Mouse (Mus musculus) urinary bladder, postnatal 4 days (tissue): ENCODE results near the gene Defb28.

Experiments used
- DNase-seq, 2 experiments: peaks; one replicate each; pipeline ENCODE4 v3.0.0; 2021 to 2022; ENCODE audit warnings: low spot score in 2 of 2

The Defb28 gene

GRCm38 (mm10) chr2:152569038-152569437 lies 51.0 kb downstream of the Defb28 start, which contains the start of gene Gm17416:
Gene Gm17416, plus strand, starts transcription at chr2:152569338.
- no peak for DNase-seq

DNA sequence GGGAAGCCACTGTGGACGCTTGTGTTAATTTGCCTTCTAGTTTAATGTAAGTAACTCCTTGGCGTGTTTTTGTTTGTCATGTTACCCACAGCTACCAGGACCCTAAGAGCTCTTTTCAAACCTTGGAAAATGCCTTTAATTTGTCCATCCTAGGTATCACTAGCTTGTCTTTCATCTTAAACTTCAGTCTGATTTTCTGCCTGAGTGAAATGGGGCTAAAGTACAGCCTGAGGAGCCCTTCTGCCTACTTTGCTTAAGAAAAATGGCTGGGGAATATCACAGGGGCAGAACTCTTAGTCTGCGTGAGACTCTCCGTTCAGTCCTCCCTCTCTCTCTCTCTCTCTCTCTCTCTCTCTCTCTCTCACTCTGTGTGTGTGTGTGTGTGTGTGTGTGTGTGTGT lies 51.8 kb downstream of the Defb28 start:
- DNase-seq: no peak

DNA sequence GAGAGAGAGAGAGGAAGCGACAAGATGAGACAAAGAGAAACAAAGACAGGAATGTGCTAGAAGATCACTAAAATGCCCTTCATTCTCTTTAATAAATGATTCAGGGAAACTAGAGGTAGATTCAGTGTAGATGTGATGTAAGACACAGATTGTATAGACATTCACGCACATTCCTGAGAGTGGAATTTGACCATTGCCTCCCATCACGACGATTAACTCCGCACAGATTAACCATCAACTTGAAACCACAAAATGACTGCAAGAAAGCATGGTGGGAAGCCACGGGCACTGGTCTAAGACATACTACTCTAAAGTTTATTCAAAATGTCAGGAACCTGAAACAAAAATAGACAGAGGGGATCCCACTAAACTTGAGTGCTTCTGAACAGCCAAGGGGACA lies 52.3 kb downstream of the Defb28 start:
- no peak for DNase-seq
